Mouse (Mus musculus) adrenal gland, postnatal 14 days (tissue): Measurements from ENCODE around the gene Map4k5. TPM values are rescaled to one million over a fixed set of nuclear protein-coding genes. Genes with fewer than 3 reads are reported as not detected.

Experiments used
- DNase-seq: peaks from one replicate; pipeline ENCODE4 v3.0.0; 2021; ENCODE audit warnings: mixed read lengths
- total RNA-seq: library from RNA; stranded (reverse); gene quantifications from 2 replicates; pipeline ENCODE4 v1.2.3, GENCODE M21; 2021

Map4k5 gene
- total RNA-seq, 1 experiment from 2014 or later = 31.4 TPM

GRCm38 (mm10) chr12:69843531-69844445 lies 49.2 kb downstream of the Map4k5 start:
- no peak for DNase-seq

GRCm38 (mm10) chr12:69838376-69838775 lies 54.6 kb downstream of the Map4k5 start:
- no peak for DNase-seq

DNA sequence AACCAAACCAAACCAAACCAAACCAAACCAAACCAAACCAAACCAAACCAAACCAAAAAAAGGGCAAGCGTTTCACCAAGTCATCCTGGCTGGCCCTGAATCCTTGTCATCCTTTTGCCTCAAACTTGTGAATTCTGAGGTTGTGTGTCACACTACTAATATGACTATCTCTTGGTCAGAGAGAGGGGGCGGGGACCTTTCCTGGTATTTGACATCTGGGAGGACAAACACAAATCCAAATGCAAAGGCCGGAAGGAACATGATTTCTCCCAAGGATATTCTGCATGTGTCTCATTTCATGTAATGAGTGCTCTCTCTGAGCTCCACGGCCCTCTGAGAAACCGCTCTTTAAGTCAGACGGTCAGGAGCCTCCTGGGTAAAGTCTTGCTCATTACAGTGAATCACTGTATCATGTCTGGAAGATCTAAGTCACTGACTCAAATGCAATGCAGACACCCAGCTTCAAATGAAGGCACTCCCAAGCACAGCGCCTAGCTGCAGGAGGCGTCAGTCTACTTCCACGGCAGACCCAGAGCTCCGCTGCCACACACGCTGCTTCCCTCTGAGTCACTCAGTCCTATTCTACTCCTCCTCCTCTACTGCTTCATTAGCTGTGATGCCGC lies 58.9 kb downstream of the Map4k5 start:
- peak; percentile 47 for DNase-seq

GRCm38 (mm10) chr12:69831239-69831910 lies 61.6 kb downstream of the Map4k5 start:
- no peak for DNase-seq

GRCm38 (mm10) chr12:69828214-69828613 lies 64.8 kb downstream of the Map4k5 start:
- no peak for DNase-seq

GRCm38 (mm10) chr12:69824881-69825597 lies 68.0 kb downstream of the Map4k5 start:
- no peak for DNase-seq

DNA sequence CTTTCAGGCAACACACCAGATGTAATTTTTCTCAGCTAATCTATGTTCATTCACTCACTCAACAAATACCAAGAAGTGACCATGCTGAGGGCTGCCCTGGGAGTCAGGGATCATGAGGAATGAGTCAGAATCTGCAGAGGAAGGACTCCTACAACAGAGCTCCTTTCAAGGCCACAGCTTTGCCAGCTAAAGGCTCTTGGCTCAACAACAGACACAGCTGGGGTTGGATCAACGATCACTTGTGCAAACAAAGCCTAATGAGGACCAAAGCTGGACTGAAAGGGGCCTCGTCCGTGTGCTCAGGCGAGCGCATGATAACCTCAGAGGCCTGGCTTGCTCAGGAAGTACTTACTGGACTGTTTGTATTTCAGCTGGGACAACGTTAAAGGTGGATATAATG lies 78.7 kb downstream of the Map4k5 start:
- peak; percentile 76 for DNase-seq

DNA sequence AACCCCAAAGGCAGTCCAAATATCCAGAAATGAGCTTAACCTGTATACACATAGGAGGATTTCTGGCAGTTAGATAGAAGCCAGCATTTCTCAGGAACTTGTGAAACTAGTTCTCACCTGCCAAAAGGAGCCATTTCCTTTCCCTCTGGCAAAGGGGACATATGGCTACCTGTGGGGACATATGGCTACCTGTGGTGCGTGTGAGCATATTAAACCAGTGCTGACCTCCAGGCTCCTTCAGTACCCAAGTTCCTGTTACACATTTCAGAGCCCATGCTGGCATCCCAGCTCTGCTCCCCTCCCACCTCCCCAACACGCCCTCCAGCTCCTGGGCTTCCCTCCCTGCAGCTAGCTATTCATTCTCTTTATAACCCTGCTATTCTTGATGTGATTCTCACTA lies 79.4 kb downstream of the Map4k5 start:
- no peak for DNase-seq

DNA sequence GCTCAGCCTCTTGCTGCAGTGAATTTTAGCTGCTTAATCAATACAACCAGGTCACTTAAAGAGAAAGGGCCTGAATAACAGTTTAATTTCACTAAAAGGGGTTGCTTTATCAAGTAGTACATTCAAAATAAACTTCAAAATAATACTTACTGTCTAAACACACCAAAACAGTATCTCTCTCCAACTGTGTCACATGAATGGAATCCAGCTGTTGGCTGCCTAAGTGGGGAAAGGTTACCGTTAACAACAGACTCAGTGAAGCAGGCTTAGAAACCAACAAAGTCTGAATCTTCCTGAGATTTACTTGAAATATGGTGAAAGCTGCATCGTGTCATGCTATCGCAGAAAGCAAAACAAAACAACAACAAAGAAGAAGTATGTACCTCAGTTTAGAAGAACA lies 80.0 kb downstream of the Map4k5 start:
- no peak for DNase-seq

DNA sequence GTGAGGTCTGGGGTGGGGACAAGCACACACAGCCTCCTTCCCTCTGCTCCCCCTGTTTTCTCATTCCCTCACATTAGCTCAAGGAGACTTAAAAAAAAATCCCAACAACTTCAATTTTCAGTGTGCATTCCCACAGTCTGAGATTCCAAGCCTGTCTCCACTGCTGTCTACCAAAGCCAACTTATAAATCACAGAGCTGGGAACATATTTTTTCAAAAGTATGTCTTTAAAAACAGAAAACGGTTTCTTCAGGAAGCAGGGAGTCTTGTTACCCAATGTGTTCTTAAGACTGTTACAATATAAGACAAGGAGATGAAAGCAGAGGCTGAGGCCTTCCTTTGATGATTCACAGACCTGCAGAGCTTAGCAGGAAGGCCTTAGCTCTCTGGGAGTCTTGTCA lies 81.0 kb downstream of the Map4k5 start:
- no peak for DNase-seq

DNA sequence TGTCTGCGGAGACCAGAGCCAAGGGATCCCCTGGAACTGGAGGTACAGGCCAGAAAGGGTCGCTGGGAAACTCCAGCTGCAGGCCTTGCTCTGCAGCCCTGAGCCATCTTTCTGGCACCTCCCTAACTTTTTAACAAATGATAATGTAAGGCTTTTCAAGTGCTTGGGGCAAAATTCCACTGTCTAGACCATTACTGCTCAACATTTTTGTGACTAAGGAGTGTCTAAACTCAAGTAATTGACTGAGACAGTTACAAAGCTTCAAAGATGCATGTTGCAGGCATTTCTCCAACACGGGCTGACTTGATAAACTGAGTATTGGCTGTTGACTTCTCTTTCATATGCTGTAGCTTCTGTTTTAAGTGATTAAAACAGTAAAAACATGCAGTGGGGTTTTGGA lies 83.6 kb downstream of the Map4k5 start:
- DNase-seq = no peak

GRCm38 (mm10) chr12:69807399-69807985 lies 85.5 kb downstream of the Map4k5 start:
- no peak for DNase-seq

GRCm38 (mm10) chr12:69805148-69805547 lies 87.9 kb downstream of the Map4k5 start:
- DNase-seq = no peak

DNA sequence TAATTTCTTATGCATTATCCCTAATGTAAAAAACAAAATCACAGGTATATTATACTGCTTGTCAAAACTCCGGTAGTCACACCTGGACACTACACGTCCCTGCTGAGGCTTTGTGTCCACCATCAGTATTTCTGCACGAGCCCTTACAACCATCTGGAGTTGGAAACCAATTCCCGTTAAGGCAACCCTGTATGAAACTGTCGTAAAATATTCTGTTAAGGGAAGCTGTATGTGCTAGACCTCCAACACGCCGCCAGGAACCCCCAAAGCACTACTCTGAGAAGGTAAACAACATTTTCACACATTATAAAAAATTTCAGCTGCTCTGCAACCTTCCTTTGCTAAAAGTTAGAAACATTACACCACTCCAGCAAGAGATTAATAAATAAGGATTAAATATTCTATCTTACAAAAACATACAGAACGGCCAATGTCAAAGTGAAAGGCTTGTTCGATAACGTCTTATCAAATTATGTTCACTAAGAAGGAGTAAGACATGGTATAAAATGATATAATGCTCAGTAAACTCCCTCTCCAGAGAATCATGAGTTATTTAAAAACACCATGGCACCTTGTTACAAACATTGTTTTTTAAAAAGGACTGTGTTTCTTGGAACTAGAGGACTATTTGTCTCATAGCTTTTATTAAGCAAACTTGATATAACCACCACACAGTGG lies 88.5 kb downstream of the Map4k5 start:
- DNase-seq = no peak

DNA sequence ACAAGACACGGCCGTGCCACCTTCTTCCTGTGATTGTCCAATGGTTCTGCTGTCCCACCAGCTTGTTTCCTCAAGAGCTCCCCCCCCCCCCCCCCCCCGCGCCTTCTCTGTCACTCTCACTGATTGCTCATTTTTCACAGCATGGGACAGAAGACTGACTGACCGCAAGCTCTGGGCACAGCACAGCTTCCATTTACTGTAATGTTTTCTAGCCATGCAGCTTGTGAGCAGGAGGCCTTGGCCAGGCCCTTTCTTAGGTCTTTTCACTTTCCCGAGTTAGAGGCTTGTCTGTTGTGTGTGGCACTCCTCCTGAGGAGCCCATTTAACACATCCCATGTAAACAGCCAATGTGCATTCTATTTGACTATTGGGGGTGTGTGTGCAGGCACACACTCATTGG lies 89.8 kb downstream of the Map4k5 start:
- no peak for DNase-seq

- DNase-seq = no peak
These were observed 92.4 kb downstream of the Map4k5 start for GRCm38 (mm10) chr12:69800586-69800985.

- DNase-seq = peak; percentile 38
These were observed 96.7 kb downstream of the Map4k5 start for GRCm38 (mm10) chr12:69796311-69796710.

GRCm38 (mm10) chr12:69790530-69791505 lies 102.2 kb downstream of the Map4k5 start, which contains the start of gene Cdkl1:
Gene Cdkl1, minus strand, starts transcription at chr12:69791267.
- DNase-seq = peak; percentile 89

GRCm38 (mm10) chr12:69789766-69790529 lies 103.1 kb downstream of the Map4k5 start:
- no peak for DNase-seq
